11 mouse cellular contexts compared by ENCODE assay signal in the genomic region with DNA sequence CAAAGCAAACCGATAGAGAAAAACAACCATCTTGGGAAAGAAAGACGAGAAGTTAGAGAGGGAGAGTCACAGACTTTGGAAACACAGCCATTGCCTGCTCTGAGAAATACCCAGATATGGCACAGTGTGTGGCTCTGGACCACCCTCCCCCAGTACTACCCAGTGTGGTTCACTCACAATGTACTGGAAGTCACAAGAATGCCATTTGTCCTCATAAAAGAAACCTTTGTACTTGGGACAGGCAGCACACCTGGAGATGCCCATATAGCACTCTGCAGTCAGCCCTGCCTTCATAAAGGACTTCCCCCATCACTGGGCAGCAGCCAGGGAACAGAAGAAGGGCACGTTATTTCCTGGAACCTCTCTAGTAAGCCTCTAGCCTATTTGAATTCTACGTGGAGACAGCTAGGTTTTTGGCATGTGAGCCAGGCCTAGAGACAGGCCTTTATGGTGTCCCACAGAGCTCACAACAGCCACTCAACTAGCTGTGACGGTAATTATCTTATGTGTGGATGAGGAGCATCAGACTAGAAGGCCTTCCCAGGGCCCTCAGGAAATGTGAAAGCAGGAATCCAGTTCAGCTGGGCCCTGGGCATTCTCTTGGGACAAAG.
DNase-seq lines count a peak whose midpoint lies in the region; ATAC-seq and TF ChIP-seq lines count a peak whose summit lies in the region.
"Had no signal": no experiment of that assay in that cellular context is flagged by ENCODE, and none has a peak within 500 bp of the region (broad histone marks: within the 10 kb centered on the region; RNA-seq: fewer than 3 reads in every experiment).

No protein-coding gene starts in this region.

- no peak overlapping the region for H3K27ac ChIP-seq in heart, embryonic 12.5 days (ENCODE audit: poor library complexity, severe bottlenecking)
- no peak overlapping the region; the same call in 1 of the 2 replicates for H3K27ac ChIP-seq in heart, adult 2 months
- H3K27ac ChIP-seq in lung, embryonic 14.5 days (ENCODE audit: low read depth): peak overlapping the region; percentile 5; the same call in 1 of the 2 replicates
- 0 out of 2 replicates have a peak overlapping the region, but pooled peaks have one; percentile 20 for H3K27ac ChIP-seq in hindbrain, embryonic 15.5 days (replicated peaks)
- H3K27ac ChIP-seq in limb, embryonic 14.5 days (replicated peaks; ENCODE audit: low read depth, low read length): peak overlapping the region; percentile 63

- H3K27me3 ChIP-seq in heart, embryonic 12.5 days (replicated peaks): no peaks in the 10 kb centered on the region
- no peaks in the 10 kb centered on the region for H3K27me3 ChIP-seq in heart, adult 2 months (ENCODE audit: control insufficient read depth, insufficient read depth, low read length)
- H3K27me3 ChIP-seq in lung, embryonic 14.5 days (ENCODE audit: insufficient read depth, low read length): 0 out of 2 replicates have a peak, but pooled peaks cover 2% of the 10 kb centered on the region
- H3K27me3 ChIP-seq in hindbrain, embryonic 15.5 days: 0 out of 2 replicates have a peak, but pooled peaks cover 4% of the 10 kb centered on the region
- no peaks in the 10 kb centered on the region for H3K27me3 ChIP-seq in limb, embryonic 14.5 days (ENCODE audit: control insufficient read depth, insufficient read depth, low read length)

- H3K79me2 ChIP-seq in heart, adult 2 months (replicated peaks; ENCODE audit: control insufficient read depth, insufficient read depth, low read length): no peaks in the 10 kb centered on the region

- no peak overlapping the region for H3K4me2 ChIP-seq in heart, embryonic 12.5 days
- no peak overlapping the region for H3K4me2 ChIP-seq in lung, embryonic 14.5 days
- no peak overlapping the region for H3K4me2 ChIP-seq in hindbrain, embryonic 15.5 days
- 0 out of 2 replicates have a peak overlapping the region, but pooled peaks have one; percentile 7 for H3K4me2 ChIP-seq in limb, embryonic 14.5 days (replicated peaks; ENCODE audit: low read depth, low read length, severe bottlenecking)

- no peak for TF ChIP-seq CTCF in heart, adult 2 months (IDR thresholded peaks at IDR 0.05)
- no peak for TF ChIP-seq CTCF in lung, embryonic 14.5 days (IDR thresholded peaks at IDR 0.05; ENCODE audit: low read depth)

- TF ChIP-seq EP300 in heart, adult 2 months (IDR thresholded peaks at IDR 0.05; ENCODE audit: insufficient read depth, low read depth, low read length): no peak

- peaks cover 37% of the 10 kb centered on the region for H3K4me1 ChIP-seq in heart, embryonic 12.5 days (replicated peaks)
- peaks cover 14% of the 10 kb centered on the region for H3K4me1 ChIP-seq in heart, adult 2 months (ENCODE audit: control insufficient read depth, insufficient read depth, low read length)
- peaks cover 21% of the 10 kb centered on the region for H3K4me1 ChIP-seq in lung, embryonic 14.5 days (ENCODE audit: insufficient read depth)
- H3K4me1 ChIP-seq in hindbrain, embryonic 15.5 days (replicated peaks): peaks cover 25% of the 10 kb centered on the region
- peaks cover 36% of the 10 kb centered on the region for H3K4me1 ChIP-seq in limb, embryonic 14.5 days (ENCODE audit: control insufficient read depth, insufficient read depth, low read length)

- WGBS in heart, embryonic 12.5 days: 58% methylated on average over 5 of the region's 5 CpGs
- WGBS in heart, adult 2 months: 37% methylated on average over 5 of the region's 5 CpGs
- 37% methylated on average over 5 of the region's 5 CpGs for WGBS in lung, embryonic 14.5 days
- 34% methylated on average over 5 of the region's 5 CpGs for WGBS in hindbrain, embryonic 15.5 days
- WGBS in limb, embryonic 14.5 days: 42% methylated on average over 5 of the region's 5 CpGs

- no peak overlapping the region for H3K4me3 ChIP-seq in heart, embryonic 12.5 days
- H3K4me3 ChIP-seq in heart, adult 2 months: no peak overlapping the region
- no peak overlapping the region for H3K4me3 ChIP-seq in lung, embryonic 14.5 days (ENCODE audit: low read depth, low read length)
- no peak overlapping the region for H3K4me3 ChIP-seq in hindbrain, embryonic 15.5 days
- H3K4me3 ChIP-seq in limb, embryonic 14.5 days (replicated peaks; ENCODE audit: low read length): no peak overlapping the region

- no peaks in the 10 kb centered on the region for H3K36me3 ChIP-seq in heart, embryonic 12.5 days
- no peaks in the 10 kb centered on the region for H3K36me3 ChIP-seq in heart, adult 2 months (ENCODE audit: control insufficient read depth, insufficient read depth, low read length)
- H3K36me3 ChIP-seq in lung, embryonic 14.5 days (ENCODE audit: insufficient read depth): no peaks in the 10 kb centered on the region
- no peaks in the 10 kb centered on the region for H3K36me3 ChIP-seq in hindbrain, embryonic 15.5 days
- no peaks in the 10 kb centered on the region for H3K36me3 ChIP-seq in limb, embryonic 14.5 days (ENCODE audit: control insufficient read depth, insufficient read depth, low read length)

- intact Hi-C loops in heart, adult 2 months (cut with DNase I): no loop called here

- no peak for DNase-seq in heart, adult 2 months
- peak; percentile 47 for DNase-seq in lung, embryonic 14.5 days
- no peak for DNase-seq in lung, postnatal 14 days
- no peak for DNase-seq in limb, embryonic 14.5 days (ENCODE audit: low spot score)
- DNase-seq in thymus, postnatal 10 days (ENCODE audit: low spot score in 2 of 2): no peak
- DNase-seq: cerebellum, adult 11-12 months; liver, postnatal 0 days; spleen, adult 18-20 months had no signal

- TF ChIP-seq POLR2A in heart, adult 2 months (IDR thresholded peaks at IDR 0.05; ENCODE audit: insufficient read depth, low read depth, low read length): no peak
- no peak for TF ChIP-seq POLR2A in limb, embryonic 14.5 days (IDR thresholded peaks at IDR 0.05; ENCODE audit: borderline replicate concordance, extremely low read depth, insufficient read depth, insufficient read length)

- 0 out of 2 replicates have a peak, but pooled peaks have one; percentile 34 for ATAC-seq in heart, embryonic 12.5 days (ENCODE audit: insufficient number of reproducible peaks, low FRiP score)
- ATAC-seq in lung, embryonic 14.5 days (ENCODE audit: insufficient read depth): peak; percentile 51; the same call in 1 of the 2 replicates
- peak; percentile 40; the same call in 1 of the 2 replicates for ATAC-seq in hindbrain, embryonic 15.5 days (ENCODE audit: low FRiP score, low read depth)
- ATAC-seq in limb, embryonic 14.5 days (ENCODE audit: low FRiP score, low read depth): no peak
- ATAC-seq: CD4-positive, CD25-positive, alpha-beta regulatory T cell, adult 4 months; liver, postnatal 0 days had no signal

- H3K9ac ChIP-seq in heart, embryonic 12.5 days: no peak overlapping the region
- H3K9ac ChIP-seq in heart, adult 2 months (ENCODE audit: low read depth, low read length): no peak overlapping the region
- no peak overlapping the region for H3K9ac ChIP-seq in lung, embryonic 14.5 days
- no peak overlapping the region for H3K9ac ChIP-seq in hindbrain, embryonic 15.5 days
- no peak overlapping the region for H3K9ac ChIP-seq in limb, embryonic 14.5 days (ENCODE audit: low read depth, low read length, severe bottlenecking)
- H3K9ac ChIP-seq: liver, postnatal 0 days had no signal

- peaks cover 2% of the 10 kb centered on the region; the same call in 1 of the 2 replicates for H3K9me3 ChIP-seq in heart, embryonic 12.5 days (replicated peaks)
- H3K9me3 ChIP-seq in lung, embryonic 14.5 days (ENCODE audit: low read depth, low read length): no peaks in the 10 kb centered on the region
- no peaks in the 10 kb centered on the region for H3K9me3 ChIP-seq in hindbrain, embryonic 15.5 days
- no peaks in the 10 kb centered on the region for H3K9me3 ChIP-seq in limb, embryonic 14.5 days (ENCODE audit: control insufficient read depth, low read length)

Comparison
In these comparisons a context has a peak if more than half of its experiments do, and no peak if none do; other contexts are left out.
1. H3K27ac ChIP-seq: peak in lung, embryonic 14.5 days (single experiment), hindbrain, embryonic 15.5 days (single experiment) and limb, embryonic 14.5 days (single experiment); none in heart, embryonic 12.5 days (single experiment) and heart, adult 2 months (single experiment).